Mouse (Mus musculus): ENCODE results near the gene Pdzd2. TPM values are rescaled to one million over a fixed set of nuclear protein-coding genes. Genes with fewer than 3 reads are reported as not detected.

Gene Pdzd2
- total RNA-seq, 2 experiments from 2014 or later: 136 to 185 TPM

GRCm38 (mm10) chr15:12450790-12451189 lies 288.9 kb downstream of the Pdzd2 start:
- intact Hi-C loops (cut with DNase I): no loop called here
- DNase-seq: no peak

DNA sequence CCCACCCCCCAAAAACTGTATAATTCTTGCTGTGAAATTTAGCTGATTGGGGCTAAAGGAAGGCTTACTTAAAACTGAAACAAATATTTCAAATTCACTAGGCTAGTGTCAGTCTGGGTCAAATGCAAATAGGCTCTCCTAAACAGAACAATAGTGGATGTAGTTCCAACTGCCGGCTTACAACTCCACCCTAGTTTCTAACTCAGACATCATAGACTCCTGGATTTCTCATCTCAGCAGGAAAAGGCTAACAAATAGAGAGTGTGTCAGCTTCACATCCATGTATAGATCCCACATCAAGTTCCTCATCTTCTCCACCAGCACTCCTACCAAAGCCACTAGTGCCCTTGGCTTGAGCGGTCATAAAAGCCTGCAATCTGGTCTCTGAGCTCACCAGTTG lies 290.4 kb downstream of the Pdzd2 start:
- DNase-seq: no peak

DNA sequence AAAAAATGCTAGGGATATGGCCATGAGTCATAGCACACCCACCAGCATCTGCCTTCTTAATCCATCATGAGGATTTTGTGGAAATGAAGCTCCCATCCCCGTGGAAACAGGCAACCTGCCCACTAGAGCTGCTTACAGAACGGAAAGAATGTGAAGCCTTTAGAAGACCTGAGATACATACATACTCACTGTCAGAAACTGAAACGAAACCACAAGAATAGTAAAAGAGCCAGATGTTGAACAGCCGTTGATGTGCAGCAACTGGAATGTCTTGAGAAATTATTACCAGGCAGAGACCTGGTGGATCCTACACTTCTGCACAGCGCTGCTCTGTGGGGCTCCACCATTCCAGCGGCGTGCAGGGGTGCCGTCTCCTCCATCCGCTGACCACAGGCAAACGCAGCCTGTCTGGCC lies 292.7 kb downstream of the Pdzd2 start:
- intact Hi-C loops (cut with DNase I): no loop called here
- DNase-seq: no peak

More for the DNA sequence above, 290.4 kb downstream of the Pdzd2 start:
- intact Hi-C loops (cut with DNase I): no loop called here

DNA sequence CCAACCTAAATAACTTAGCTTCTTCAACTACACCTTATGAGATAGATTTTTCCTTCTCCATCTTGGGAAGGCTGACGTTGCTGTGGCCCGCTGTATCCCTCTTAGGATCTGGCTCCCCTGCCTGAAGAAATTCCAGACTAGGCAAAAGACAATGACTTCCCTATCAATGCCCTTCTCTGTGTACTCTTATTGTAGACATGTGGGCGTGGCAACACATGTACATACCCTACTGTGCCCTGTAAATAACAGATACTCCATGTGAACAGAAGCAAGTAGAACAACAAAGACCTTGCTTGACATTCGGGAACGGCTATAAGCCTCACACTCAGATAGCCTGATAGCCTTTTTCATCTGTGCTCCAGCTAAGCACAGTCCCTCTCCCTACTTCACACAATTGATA lies 295.2 kb downstream of the Pdzd2 start:
- DNase-seq: no peak
- intact Hi-C loops (cut with DNase I): no loop called here

GRCm38 (mm10) chr15:12439351-12439751 lies 300.4 kb downstream of the Pdzd2 start:
- intact Hi-C loops (cut with DNase I): loop anchor here (5.0 kb wide), 1 partner anchor 108 kb away; no protein-coding TSS in a partner anchor
- DNase-seq: no peak

GRCm38 (mm10) chr15:12438691-12439090 lies 301.0 kb downstream of the Pdzd2 start:
- no peak for DNase-seq
- intact Hi-C loops (cut with DNase I): loop anchor here (5.0 kb wide), 1 partner anchor 109 kb away; no protein-coding TSS in a partner anchor

- DNase-seq: no peak
- intact Hi-C loops (cut with DNase I): loop anchor here (5.0 kb wide), 1 partner anchor 109 kb away; no protein-coding TSS in a partner anchor
Observed at GRCm38 (mm10) chr15:12438081-12438480, 301.6 kb downstream of the Pdzd2 start.

GRCm38 (mm10) chr15:12435910-12436309 lies 303.8 kb downstream of the Pdzd2 start:
- intact Hi-C loops (cut with DNase I): loop anchor here (5.0 kb wide), 1 partner anchor 111 kb away; no protein-coding TSS in a partner anchor
- no peak for DNase-seq

DNA sequence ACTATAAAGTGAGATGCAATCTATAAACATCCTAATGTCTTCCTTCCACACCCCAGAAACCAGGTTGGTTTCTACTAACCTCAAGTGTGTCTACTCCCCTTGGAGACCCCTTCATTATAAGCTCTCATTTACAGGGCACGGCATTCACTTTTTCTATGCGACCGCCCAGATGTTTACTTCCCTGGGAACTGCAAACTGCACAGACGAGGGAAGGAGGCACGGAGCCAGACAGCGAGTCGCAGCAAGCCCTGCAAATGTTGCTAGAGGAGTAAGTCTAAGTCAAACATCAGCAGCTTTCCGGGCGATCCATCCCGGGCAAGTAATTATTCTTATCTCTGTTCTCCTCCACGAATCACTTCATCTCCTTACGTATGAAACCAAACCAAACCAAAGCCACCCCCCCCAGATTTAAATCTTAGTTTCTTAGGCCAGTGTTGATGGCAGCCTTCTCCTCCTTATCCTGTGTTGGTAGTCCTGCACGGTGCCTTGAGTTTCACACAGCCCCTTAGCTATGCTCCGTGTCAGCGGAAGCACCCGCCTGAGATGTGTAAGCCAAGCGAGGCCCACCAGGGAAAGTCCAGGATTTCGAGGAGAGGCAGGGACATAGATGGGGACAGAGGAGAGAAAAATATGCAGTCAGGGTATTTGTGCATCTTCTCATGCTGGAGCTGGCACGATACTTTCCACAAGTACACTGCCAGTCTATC lies 305.7 kb downstream of the Pdzd2 start:
- intact Hi-C loops (cut with DNase I): no loop called here
- DNase-seq: peak; percentile 42 to 45

DNA sequence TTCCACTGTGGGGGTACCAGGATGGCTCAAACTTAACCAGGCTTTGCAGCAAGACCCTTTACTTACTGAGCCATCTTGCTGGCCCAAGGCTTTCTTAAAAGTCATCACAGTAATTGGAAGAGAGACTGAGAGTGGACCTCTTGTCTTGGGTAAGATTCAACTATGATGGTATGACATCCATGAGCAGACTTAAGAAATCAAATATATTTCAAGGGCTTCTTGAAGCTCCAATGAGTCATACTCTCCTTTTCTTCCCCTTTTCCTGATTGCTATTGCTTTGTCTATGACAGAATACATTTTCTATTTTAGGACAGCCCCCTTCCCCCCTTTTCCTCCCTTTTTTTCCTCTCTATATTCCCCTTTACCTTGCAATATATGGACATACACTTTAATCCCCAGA lies 306.8 kb downstream of the Pdzd2 start:
- no peak for DNase-seq
- intact Hi-C loops (cut with DNase I): no loop called here

DNA sequence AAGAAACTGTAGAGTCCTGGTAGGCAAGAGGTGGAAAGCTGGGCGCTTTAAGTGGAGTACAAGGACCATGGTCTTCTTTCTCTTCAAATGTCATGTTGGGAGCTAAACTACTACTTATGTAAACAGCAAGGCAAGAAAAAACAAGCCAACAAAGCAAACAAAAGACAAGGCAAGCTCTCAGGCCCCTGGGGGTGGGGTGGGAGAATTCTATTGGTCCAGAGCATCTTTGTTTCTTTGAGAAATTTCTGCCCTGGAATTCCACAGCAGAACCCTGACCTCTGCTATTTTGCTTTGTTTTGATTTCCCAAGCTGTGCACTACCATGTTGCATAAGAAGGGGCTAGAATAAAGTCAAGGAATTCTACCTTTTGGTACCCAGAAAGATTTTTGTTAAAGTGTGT lies 307.4 kb downstream of the Pdzd2 start:
- intact Hi-C loops (cut with DNase I): no loop called here
- no peak for DNase-seq

DNA sequence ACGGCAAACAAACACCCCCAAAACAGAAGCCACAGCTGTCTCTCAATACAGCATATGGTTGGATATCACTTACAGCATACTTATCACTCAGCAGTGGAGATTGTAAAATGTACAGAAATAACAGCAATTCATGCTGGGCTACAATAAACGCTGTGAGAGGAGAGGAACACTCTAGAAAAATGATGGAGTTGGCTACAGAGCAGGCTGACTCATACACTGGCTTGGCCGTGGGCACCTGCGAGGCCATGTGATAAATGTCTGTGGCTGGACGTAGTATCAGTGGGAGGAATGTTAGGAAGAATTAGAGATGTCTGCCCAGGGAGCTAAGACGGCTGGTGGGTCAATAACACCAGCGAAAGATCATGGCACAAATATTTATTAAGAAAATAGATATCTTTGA lies 308.0 kb downstream of the Pdzd2 start:
- DNase-seq: peak; percentile 29 to 45
- intact Hi-C loops (cut with DNase I): no loop called here

- DNase-seq: no peak
- intact Hi-C loops (cut with DNase I): no loop called here
Observed at GRCm38 (mm10) chr15:12431188-12431587, 308.5 kb downstream of the Pdzd2 start.

- intact Hi-C loops (cut with DNase I): no loop called here
- DNase-seq: no peak
Observed at GRCm38 (mm10) chr15:12430670-12431069, 309.1 kb downstream of the Pdzd2 start.

DNA sequence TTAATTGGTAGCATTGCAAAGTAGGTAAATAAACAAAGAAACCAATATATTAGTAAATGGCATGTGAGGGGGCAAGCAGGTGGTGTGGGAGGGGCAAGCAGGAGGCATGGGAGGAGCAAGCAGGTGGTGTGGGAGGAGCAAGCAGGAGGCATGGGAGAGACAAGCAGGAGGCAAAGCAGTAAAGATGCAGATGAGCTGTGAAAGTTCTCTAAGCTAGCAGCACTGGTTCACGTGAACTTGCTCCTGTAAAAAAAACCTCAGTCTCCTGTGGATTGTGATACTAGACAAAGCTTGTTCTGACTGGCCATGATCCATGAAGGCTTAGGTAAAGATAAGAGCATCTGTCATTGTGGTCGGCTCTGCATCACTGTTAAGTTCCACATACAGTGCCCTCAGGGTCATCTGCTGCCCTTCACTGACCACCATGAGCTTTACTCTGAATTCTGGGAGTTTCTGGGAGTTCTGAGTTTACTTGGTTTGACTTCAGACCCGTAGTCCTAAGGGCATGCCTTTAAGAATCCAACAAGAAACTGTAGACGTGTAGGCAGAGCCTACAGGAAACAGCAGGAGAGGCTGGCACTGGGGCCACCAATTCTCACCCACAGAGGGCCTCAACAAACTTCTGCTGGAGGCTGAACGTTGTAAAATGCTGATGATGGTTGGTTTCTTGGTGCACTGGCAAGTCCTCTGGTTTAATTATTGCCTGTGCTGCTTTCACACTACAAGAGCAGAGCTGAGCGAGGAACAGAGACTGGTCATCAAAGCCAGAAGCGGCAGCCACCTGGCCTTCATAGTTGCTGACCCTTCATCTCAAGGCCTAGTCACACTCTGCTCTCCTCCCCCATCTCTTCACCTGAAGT lies 309.9 kb downstream of the Pdzd2 start:
- intact Hi-C loops (cut with DNase I): no loop called here
- DNase-seq: no peak

DNA sequence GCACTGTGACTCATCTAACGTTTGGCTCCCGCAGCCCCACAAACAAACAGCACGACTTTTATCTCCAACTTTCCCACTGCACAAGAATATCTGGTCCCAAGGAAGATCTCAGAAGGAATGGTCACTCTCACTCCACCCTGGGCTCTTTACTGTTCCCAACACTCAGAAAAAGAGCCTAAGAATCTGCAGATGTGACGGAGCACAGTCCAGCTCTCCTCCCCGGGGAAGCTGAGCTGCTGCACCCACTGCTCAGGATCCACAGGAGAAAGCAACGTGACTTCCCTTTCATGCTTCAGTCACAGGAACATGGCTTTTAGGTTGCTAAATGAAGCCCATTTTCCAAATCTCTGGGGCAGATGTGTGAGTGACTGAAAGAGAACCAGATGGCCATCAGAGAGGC lies 311.9 kb downstream of the Pdzd2 start:
- no peak for DNase-seq
- intact Hi-C loops (cut with DNase I): no loop called here

DNA sequence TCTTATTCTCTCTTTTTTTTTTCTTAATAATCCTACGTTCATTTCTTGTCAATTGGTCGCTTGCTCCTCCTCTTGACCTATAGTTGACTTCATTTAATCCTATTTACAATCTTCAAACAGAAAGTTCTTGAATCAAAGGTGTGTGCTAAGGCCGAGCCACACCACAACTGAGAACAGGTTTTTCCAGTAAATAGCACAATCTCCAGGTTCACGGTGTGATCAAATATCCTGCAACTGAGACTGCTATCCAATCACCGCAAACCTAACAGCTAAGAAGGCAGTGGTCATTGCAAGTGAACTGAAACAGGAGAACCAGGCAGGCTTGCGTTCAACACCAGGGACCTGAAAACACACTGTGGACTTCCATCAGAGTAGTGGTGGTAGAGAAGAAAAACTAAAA lies 313.4 kb downstream of the Pdzd2 start:
- intact Hi-C loops (cut with DNase I): no loop called here
- DNase-seq: no peak

GRCm38 (mm10) chr15:12425049-12425627 lies 314.6 kb downstream of the Pdzd2 start:
- no peak for DNase-seq
- intact Hi-C loops (cut with DNase I): no loop called here

GRCm38 (mm10) chr15:12424187-12424586 lies 315.5 kb downstream of the Pdzd2 start:
- no peak for DNase-seq
- intact Hi-C loops (cut with DNase I): loop anchor here (5.0 kb wide), 1 partner anchor 78 kb away; no protein-coding TSS in a partner anchor

DNA sequence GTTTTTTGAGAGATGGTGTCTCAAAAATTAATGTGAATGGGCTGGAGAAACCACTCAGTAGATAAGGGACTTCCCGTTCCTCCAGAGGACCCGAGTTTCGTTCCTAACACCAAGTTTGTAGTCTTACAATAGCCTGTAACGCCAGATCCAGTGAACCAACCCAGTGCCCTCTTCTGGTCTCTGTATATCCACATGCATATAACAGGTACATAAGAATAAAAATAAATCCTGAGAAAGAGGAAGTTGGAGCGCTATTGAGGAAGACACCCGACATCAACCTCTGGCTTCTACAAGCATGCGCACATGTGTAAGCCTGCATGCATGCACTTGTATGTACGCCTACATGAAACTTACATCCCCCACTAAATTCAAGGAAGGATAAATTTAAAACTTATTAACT lies 318.8 kb downstream of the Pdzd2 start:
- intact Hi-C loops (cut with DNase I): loop anchor here (5.0 kb wide), 1 partner anchor 81 kb away; no protein-coding TSS in a partner anchor
- no peak for DNase-seq

DNA sequence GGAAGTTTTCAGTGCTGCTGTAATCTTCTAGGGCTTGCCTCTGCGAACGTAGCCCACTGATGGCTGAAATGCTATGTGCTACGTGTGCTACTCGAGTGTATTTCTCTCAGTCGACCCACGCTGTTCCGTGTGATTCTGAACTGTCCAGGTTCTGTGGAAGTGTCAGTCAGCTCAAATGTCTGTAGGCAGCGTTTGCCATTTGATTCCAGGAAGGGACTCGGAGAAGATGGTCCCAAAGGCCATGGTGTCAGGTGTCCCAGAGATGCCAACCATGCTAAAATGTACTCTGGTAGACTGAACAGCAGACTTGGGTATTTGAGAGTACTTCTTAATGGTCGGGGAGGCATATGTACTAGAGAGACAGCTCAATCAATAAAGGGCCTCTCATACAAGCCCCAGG lies 319.3 kb downstream of the Pdzd2 start:
- DNase-seq: no peak
- intact Hi-C loops (cut with DNase I): loop anchor here (5.0 kb wide), 1 partner anchor 82 kb away; no protein-coding TSS in a partner anchor
